Mouse (Mus musculus) forebrain, embryonic 12.5 days (tissue): ENCODE data around the gene Ntm. TPM values are rescaled to one million over a fixed set of nuclear protein-coding genes. Genes with fewer than 3 reads are reported as not detected.
A peak's percentile ranks its signal among the peaks of the same experiment; 100 is the strongest.

ENCODE experiments used
- ATAC-seq: fragments of 200-750 bp; cut with Nextera tagmentation; 2 replicates; pipeline ENCODE4 v1.8.0; 2017; ENCODE audit warnings: moderate TSS enrichment; ENCODE audit not compliant: low FRiP score
- H3K27ac ChIP-seq: fragments of 300-500 bp; sonication (generic); 2 replicates; pipeline ENCODE4 v1.5.1; 2016; ENCODE audit warnings: mild to moderate bottlenecking
- H3K27me3 ChIP-seq: fragments of 300-500 bp; sonication (generic); 2 replicates; pipeline ENCODE4 v1.6.1; 2016; ENCODE audit warnings: mild to moderate bottlenecking
- H3K36me3 ChIP-seq: fragments of 300-500 bp; sonication (generic); replicated peaks from 2 replicates; pipeline ENCODE4 v1.6.1; 2016; ENCODE audit warnings: mild to moderate bottlenecking
- H3K4me1 ChIP-seq: fragments of 300-500 bp; sonication (generic); 2 replicates; pipeline ENCODE4 v1.6.1; 2016
- H3K4me2 ChIP-seq: fragments of 300-500 bp; sonication (generic); 2 replicates; pipeline ENCODE4 v1.6.1; 2016; ENCODE audit warnings: mild to moderate bottlenecking, moderate library complexity
- H3K4me3 ChIP-seq: fragments of 300-500 bp; sonication (generic); replicated peaks from 2 replicates; pipeline ENCODE4 v1.5.1; 2016; ENCODE audit warnings: mild to moderate bottlenecking
- H3K9ac ChIP-seq: fragments of 300-500 bp; sonication (generic); 2 replicates; pipeline ENCODE4 v1.6.1; 2016; ENCODE audit warnings: mild to moderate bottlenecking
- H3K9me3 ChIP-seq: fragments of 300-500 bp; sonication (generic); 2 replicates; pipeline ENCODE4 v1.6.1; 2016
- WGBS: fragments of 180-500 bp; shearing (Covaris S2); methylation state at CpG from one replicate; pipeline ENCODE4 v1.1.7; 2016; 5-methylcytosine and 5-hydroxymethylcytosine counted together
- polyA plus RNA-seq: library from polyadenylated mRNA; unstranded; fragments of >200 nt; fragmentation: Nextera tagmentation; extraction: Ambion mirVana; gene quantifications from 2 replicates; pipeline ENCODE4 v1.2.1, GENCODE M21; 2016

Gene Ntm
- polyA plus RNA-seq, 1 experiment from 2014 or later, result 34.6 TPM

DNA sequence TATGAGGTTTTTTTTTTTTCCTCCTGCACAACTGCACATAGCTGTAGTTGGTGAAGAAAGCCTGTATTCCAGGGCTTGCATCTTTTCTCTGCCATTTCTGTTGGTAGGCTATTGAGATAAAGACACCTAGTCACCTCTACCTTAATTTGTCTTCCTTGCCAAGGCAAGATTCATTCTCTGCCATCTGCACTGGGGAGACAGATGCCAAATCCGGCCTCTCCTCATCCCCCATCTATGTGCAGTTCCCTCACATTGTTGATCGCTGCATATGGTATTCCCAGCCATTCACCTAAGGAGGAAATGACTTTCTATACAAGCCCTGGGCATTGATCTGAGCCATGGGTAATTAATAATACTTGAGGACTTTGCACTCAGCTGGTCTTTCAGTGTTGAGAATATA is 753.7 kb downstream of the Ntm start:
- Histone ChIP-seq H3K4me3 (no peak overlapping the region), H3K9me3 (no peaks in the 10 kb centered on the region), H3K27me3 (no peaks in the 10 kb centered on the region), H3K9ac (no peak overlapping the region), H3K36me3 (no peaks in the 10 kb centered on the region), H3K27ac (no peak overlapping the region), H3K4me2 (no peak overlapping the region), H3K4me1 (no peaks in the 10 kb centered on the region; the same call in 1 of the 2 replicates)
- ATAC-seq, result no peak
- WGBS, result 87% methylated on average over 2 of the region's 2 CpGs

DNA sequence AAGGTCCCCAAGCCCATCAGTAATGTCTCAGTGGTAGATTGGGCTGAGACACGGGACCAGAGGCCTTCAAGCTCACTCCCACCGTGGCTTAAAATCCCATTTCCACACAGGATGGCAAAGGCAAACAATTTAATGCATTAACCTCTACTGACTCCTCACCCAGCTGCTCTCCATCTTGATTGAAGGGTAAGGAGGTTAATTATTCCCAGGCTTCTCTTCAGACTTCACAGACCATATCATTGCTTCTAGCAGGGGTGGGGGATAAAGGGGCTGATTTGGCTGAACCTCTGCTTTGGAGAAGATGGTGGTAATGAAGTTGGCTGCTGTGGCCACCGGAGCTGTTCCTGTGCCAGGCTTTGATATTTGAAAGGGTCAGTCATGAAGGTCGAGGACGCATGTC is 754.8 kb downstream of the Ntm start:
- H3K4me1 ChIP-seq, result no peaks in the 10 kb centered on the region; the same call in 1 of the 2 replicates
- H3K27me3 ChIP-seq, result no peaks in the 10 kb centered on the region
- H3K27ac ChIP-seq, result no peak overlapping the region
- H3K4me3 ChIP-seq, result no peak overlapping the region
- no peak overlapping the region for H3K9ac ChIP-seq
- no peak overlapping the region for H3K4me2 ChIP-seq
- H3K36me3 ChIP-seq, result no peaks in the 10 kb centered on the region
- no peak for ATAC-seq
- no peaks in the 10 kb centered on the region for H3K9me3 ChIP-seq
- 70% methylated on average over 5 of the region's 5 CpGs for WGBS

DNA sequence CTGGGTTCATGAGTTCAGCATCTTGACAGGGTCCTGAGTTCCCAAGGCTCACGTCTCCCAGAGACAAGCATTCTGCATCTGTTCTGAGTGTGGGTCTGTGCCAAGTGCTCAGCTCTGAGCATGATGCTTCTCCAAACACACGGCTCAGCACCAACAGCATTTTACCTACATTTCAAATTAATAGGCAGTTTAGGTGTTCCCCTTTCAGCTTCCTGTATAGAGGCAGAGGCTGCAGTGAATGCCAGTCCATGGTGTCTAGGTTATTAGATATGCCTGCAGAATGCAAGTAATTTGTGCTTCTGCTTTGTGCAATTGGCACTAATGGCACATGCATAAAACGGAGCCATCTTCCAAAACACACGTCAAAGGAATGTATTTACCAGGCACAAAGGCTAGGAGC is 757.3 kb downstream of the Ntm start:
- Histone ChIP-seq H3K4me1 (peaks cover 15% of the 10 kb centered on the region; the same call in 1 of the 2 replicates), H3K9ac (no peak overlapping the region), H3K27me3 (no peaks in the 10 kb centered on the region), H3K36me3 (no peaks in the 10 kb centered on the region), H3K4me2 (no peak overlapping the region), H3K4me3 (no peak overlapping the region), H3K27ac (no peak overlapping the region), H3K9me3 (no peaks in the 10 kb centered on the region)
- ATAC-seq, result no peak
- WGBS, result 77% methylated on average over 4 of the region's 4 CpGs

DNA sequence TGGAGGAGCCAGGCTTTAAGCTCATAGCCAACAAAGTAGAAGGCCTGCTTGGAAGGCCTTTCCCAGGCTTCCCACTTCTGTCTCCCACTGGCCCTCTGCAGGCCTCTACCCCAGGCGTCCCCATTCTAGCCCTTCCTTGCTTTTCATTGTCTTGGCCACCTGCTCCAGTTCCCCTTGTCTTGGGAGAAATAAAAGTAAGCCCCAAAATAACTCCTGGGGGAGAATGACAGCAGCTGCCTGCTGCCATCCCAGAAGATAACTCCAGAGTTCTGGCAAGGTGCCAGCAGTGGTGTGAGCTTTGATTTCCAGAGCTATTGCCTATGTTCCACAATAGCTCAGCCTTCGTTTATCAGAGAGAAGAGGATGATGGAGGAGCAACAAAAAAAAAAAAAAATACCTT is 760.7 kb downstream of the Ntm start:
- peaks cover 18% of the 10 kb centered on the region; the same call in 1 of the 2 replicates for H3K4me1 ChIP-seq
- no peaks in the 10 kb centered on the region for H3K27me3 ChIP-seq
- no peak overlapping the region for H3K4me2 ChIP-seq
- ATAC-seq, result no peak
- WGBS, result 36% methylated on average over 2 of the region's 2 CpGs
- H3K9me3 ChIP-seq, result no peaks in the 10 kb centered on the region
- H3K4me3 ChIP-seq, result no peak overlapping the region
- H3K9ac ChIP-seq, result no peak overlapping the region
- no peak overlapping the region for H3K27ac ChIP-seq
- no peaks in the 10 kb centered on the region for H3K36me3 ChIP-seq

DNA sequence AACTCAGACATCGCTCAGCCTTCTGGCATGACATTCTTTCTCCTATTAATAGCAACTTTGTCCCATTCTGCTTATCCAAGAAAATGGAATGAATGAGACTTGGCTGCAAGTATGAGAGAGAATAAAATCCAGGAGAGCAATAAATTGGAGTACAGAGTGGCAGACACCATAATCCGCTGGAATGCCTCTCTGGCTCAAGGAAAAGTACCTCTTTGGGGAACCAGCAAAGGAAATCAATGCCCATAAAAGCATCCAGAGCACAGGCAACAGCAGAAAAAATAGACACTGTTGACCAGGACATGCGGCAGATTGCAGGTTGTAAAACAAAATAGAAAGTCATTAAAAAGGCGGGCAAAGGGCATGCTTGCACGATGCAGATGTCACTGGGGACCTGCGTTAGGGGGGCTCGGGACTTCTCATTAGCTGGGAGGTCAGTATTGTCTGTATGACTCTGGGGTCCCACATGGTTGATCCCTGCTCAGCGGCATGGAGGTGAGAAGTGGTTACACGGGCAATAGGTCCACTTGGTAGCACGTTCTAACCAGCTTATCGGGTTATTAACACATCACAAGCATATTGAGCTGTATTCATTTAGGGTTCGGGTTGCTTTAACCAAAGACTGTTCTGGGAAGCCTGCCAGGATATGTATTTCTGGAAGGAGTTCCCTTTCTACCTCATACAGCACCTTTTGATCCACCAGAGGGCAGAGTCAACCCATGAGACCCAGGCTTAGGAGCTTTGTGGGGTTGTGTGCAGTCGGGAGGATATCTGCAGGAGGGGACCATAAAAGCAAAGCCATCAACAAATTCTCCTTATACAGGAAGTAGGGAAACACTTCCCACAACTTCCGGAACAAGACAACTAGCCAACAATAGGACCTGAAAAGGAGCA is 761.5 kb downstream of the Ntm start:
- 63% methylated on average over 14 of the region's 14 CpGs for WGBS
- peak; percentile 77 for ATAC-seq
- no peak overlapping the region for H3K27ac ChIP-seq

DNA sequence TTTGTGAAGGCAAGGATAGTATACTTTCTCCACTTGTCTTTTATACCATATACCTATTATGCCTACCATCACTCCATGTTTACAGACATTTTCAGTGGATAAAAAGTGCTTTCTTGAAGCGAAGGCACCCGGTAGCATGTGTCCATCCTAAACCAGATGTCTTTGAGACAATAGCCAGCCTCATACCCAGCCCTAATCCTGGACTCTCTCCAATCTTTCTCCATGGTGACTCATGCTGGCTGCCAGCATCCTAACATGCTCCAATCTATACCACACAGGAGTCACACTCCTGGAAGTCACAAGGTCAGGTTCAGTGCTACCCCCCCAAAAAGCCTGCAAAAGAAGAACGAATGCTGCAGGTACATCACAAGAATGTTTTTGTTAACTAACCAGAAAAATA is 765.9 kb downstream of the Ntm start:
- no peak overlapping the region for H3K9ac ChIP-seq
- ATAC-seq, result no peak
- no peaks in the 10 kb centered on the region for H3K27me3 ChIP-seq
- H3K9me3 ChIP-seq, result no peaks in the 10 kb centered on the region
- no peaks in the 10 kb centered on the region for H3K36me3 ChIP-seq
- peaks cover 14% of the 10 kb centered on the region; the same call in 1 of the 2 replicates for H3K4me1 ChIP-seq
- H3K27ac ChIP-seq, result no peak overlapping the region
- H3K4me3 ChIP-seq, result no peak overlapping the region
- 77% methylated on average over 3 of the region's 3 CpGs for WGBS
- no peak overlapping the region for H3K4me2 ChIP-seq

More for the DNA sequence above, 761.5 kb downstream of the Ntm start:
- no peak overlapping the region for H3K4me3 ChIP-seq
- H3K4me1 ChIP-seq, result peaks cover 21% of the 10 kb centered on the region; the same call in 1 of the 2 replicates
- H3K9ac ChIP-seq, result no peak overlapping the region
- no peaks in the 10 kb centered on the region for H3K36me3 ChIP-seq
- H3K9me3 ChIP-seq, result no peaks in the 10 kb centered on the region
- H3K4me2 ChIP-seq, result no peak overlapping the region
- no peaks in the 10 kb centered on the region for H3K27me3 ChIP-seq

DNA sequence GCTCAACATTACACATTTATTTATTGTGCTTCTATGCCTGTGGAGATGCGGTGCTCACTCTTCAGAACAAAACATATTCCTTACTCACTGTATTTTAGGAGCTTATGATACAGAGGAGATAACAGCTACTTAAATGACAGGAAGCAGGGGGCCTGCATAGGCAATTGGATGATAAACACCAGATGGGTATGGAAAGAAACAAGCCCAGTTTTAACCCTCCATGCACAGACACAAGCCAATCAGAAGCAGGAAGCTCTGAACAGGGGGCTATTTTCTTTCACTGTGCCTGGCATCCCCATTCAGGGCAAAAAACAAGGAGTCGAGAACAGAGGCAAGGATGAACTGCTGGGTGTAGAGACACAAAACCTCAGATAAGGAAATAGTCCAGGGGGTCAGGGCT is 768.7 kb downstream of the Ntm start:
- no peaks in the 10 kb centered on the region for H3K9me3 ChIP-seq
- no peak overlapping the region for H3K4me3 ChIP-seq
- H3K27me3 ChIP-seq, result no peaks in the 10 kb centered on the region
- no peak for ATAC-seq
- H3K36me3 ChIP-seq, result no peaks in the 10 kb centered on the region
- 79% methylated on average over 2 of the region's 2 CpGs for WGBS
- H3K27ac ChIP-seq, result no peak overlapping the region
- 0 out of 2 replicates have a peak, but pooled peaks cover 6% of the 10 kb centered on the region for H3K4me1 ChIP-seq
- H3K9ac ChIP-seq, result no peak overlapping the region
- H3K4me2 ChIP-seq, result no peak overlapping the region

DNA sequence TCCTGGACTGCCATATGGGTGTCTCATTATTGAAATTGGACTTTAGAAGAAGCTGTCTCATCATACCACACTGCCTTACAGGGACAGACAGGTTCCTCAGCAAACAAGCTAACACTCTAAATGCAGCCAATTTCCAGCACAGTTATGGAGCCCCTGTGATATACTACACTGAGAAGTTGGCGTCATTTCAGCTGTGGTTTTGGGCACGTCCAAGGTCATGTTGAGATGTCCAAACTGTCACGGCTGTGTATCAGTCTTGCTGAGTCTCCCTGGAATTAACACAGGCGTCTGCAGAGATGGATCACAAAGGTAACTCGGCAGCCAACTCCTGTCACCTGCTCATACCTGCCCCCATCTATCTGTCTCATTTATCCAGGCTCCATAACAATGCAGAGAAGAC is 779.9 kb downstream of the Ntm start:
- no peak overlapping the region for H3K27ac ChIP-seq
- H3K4me1 ChIP-seq, result no peaks in the 10 kb centered on the region
- no peaks in the 10 kb centered on the region for H3K36me3 ChIP-seq
- H3K27me3 ChIP-seq, result no peaks in the 10 kb centered on the region
- WGBS, result 84% methylated on average over 5 of the region's 5 CpGs
- H3K9me3 ChIP-seq, result no peaks in the 10 kb centered on the region
- no peak overlapping the region for H3K4me2 ChIP-seq
- H3K4me3 ChIP-seq, result no peak overlapping the region
- no peak for ATAC-seq
- H3K9ac ChIP-seq, result no peak overlapping the region

DNA sequence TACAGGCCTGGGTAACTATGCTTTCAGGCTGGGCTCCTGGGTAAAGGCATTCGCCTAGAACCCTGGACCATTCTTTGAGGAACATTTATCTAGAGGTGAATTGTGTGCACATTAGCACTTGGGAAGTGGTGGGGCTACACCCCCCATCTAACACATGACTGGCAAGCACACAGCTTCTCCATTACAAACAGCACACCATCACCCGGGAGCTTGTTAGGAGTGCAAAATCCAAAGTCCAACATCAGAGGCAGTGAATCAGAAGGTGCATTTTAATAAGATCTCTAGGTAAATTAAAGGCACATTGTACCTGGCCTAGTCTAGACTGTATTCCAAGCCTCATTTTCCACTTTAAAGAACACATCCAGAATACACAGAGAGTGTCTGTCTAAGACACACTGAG is 781.3 kb downstream of the Ntm start:
- ATAC-seq, result no peak
- no peaks in the 10 kb centered on the region for H3K27me3 ChIP-seq
- no peak overlapping the region for H3K9ac ChIP-seq
- H3K36me3 ChIP-seq, result no peaks in the 10 kb centered on the region
- H3K27ac ChIP-seq, result no peak overlapping the region
- H3K4me2 ChIP-seq, result no peak overlapping the region
- H3K4me1 ChIP-seq, result no peaks in the 10 kb centered on the region
- no peak overlapping the region for H3K4me3 ChIP-seq
- 90% methylated on average over 2 of the region's 2 CpGs for WGBS
- H3K9me3 ChIP-seq, result no peaks in the 10 kb centered on the region

DNA sequence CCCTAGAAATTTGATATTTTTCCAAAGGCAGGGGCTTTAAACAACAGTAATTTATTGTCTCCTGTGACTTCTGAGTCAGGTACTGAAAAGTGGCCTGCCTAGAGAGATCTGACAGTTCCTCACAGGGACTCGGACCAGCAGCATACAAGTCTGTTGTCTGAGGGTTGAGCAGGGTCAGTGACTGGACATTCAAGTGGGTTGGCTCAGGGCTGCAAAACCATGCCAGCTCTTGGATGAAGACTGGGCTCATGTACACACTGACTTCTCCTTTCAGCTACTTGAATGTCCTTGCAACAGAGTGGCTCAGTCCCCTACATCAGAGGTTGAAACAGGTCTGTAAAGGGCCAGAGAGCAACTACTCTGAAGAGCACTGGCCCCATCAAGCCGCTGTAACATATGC is 797.2 kb downstream of the Ntm start:
- 67% methylated on average over 2 of the region's 2 CpGs for WGBS
- no peaks in the 10 kb centered on the region for H3K36me3 ChIP-seq
- no peak overlapping the region for H3K4me2 ChIP-seq
- no peak overlapping the region for H3K9ac ChIP-seq
- no peak for ATAC-seq
- H3K4me3 ChIP-seq, result no peak overlapping the region
- H3K9me3 ChIP-seq, result no peaks in the 10 kb centered on the region
- H3K4me1 ChIP-seq, result peaks cover 3% of the 10 kb centered on the region
- no peak overlapping the region for H3K27ac ChIP-seq
- no peaks in the 10 kb centered on the region for H3K27me3 ChIP-seq

DNA sequence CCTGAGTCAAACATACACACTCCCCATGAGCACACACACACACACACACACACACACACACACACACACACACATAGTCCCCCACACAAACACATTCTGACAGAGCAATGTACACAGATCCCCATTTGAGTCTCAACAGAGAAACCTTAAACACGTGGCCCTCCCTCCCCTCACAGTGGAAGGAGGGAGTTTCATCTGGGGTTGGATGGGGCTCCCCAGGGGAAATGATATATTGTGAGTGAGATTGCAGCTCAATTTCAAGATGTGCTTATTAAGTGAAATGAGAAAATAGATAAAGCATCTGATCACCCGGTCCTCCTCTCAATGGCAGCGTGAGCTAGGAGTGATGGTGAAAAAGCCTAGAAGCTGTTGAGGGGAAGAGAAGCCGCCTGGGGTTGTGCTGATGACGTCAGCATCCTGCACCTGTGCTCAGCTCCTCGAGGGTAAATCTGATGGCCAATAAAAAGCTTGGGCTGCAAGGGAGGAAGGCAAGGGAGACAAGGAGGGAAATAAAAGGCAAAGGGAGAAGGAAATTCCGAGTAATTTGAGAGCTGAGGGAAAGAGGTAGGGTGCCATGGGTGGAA is 801.8 kb downstream of the Ntm start:
- Histone ChIP-seq H3K36me3 (no peaks in the 10 kb centered on the region), H3K4me1 (peaks cover 3% of the 10 kb centered on the region; the same call in 1 of the 2 replicates), H3K27me3 (no peaks in the 10 kb centered on the region), H3K4me3 (no peak overlapping the region), H3K27ac (no peak overlapping the region), H3K4me2 (no peak overlapping the region), H3K9ac (no peak overlapping the region), H3K9me3 (no peaks in the 10 kb centered on the region)
- 41% methylated on average over 7 of the region's 7 CpGs for WGBS
- ATAC-seq, result peak; percentile 64

DNA sequence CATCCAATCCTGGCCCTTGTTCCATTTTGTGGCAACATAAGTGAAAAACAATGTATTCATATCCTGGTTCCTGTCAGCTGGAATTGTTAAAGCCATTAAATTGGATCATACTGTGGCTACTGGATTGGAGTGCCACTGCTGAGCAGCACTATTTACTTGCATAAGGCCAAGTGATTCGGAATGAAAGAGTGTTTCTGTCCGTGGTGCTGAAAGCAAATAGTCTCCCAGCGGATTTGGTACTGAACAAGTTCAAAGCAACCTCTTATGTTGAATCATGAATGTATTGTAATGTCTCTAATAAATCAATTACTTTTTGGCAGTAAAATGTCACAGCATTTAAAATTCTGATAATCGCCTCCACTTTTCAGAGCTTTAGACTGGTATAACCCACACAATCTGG is 817.0 kb downstream of the Ntm start:
- WGBS, result 14% methylated on average over 4 of the region's 4 CpGs
- no peak for ATAC-seq
- Histone ChIP-seq H3K9me3 (no peaks in the 10 kb centered on the region), H3K27me3 (no peaks in the 10 kb centered on the region), H3K4me2 (no peak overlapping the region), H3K27ac (no peak overlapping the region), H3K36me3 (no peaks in the 10 kb centered on the region), H3K4me1 (no peaks in the 10 kb centered on the region), H3K4me3 (no peak overlapping the region), H3K9ac (no peak overlapping the region)

DNA sequence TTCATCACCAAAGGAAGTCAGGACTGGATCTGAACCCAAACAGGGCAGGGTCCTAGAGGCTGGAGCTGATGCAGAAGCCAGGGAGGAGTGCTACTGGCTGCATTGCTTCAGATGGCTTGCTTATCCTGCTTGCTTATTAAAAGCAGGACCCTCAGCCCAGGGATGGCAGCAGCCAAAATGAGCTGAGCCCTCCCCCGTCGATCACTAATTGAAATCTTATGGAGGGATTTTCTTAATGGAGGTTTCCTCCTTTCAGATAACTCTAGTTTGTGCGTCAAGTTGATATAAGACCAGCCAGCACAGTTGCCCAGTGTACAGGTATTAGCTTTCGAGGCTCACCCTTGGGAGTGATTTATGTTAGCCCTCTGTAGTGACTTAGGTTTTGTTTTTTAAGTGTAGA is 826.9 kb downstream of the Ntm start:
- 77% methylated on average over 4 of the region's 4 CpGs for WGBS
- H3K27me3 ChIP-seq, result no peaks in the 10 kb centered on the region
- H3K4me3 ChIP-seq, result no peak overlapping the region
- H3K4me1 ChIP-seq, result no peaks in the 10 kb centered on the region
- H3K9me3 ChIP-seq, result peaks cover 5% of the 10 kb centered on the region; the same call in 1 of the 2 replicates
- no peak overlapping the region for H3K27ac ChIP-seq
- H3K9ac ChIP-seq, result no peak overlapping the region
- H3K4me2 ChIP-seq, result no peak overlapping the region
- no peak for ATAC-seq
- H3K36me3 ChIP-seq, result no peaks in the 10 kb centered on the region
